Mouse (Mus musculus) midbrain, embryonic 14.5 days (tissue): ENCODE data around the gene Zbtb25. TPM values are rescaled to one million over a fixed set of nuclear protein-coding genes. Genes with fewer than 3 reads are reported as not detected.

Source experiments
- ATAC-seq: fragments of 200-750 bp; cut with Nextera tagmentation; 2 replicates; pipeline ENCODE4 v1.8.0; 2017; ENCODE audit warnings: moderate number of reproducible peaks, moderate library complexity; ENCODE audit not compliant: low FRiP score, low TSS enrichment
- DNase-seq: peaks from one replicate; pipeline ENCODE4 v3.0.0-alpha.2; 2015
- H3K27ac ChIP-seq: fragments of 300-500 bp; sonication (generic); replicated peaks from 2 replicates; pipeline ENCODE4 v1.5.1; 2014; ENCODE audit warnings: mild to moderate bottlenecking, low read depth, low read length, moderate library complexity
- H3K27me3 ChIP-seq: fragments of 300-500 bp; sonication (generic); 2 replicates; pipeline ENCODE4 v1.6.1; 2014; ENCODE audit warnings: low read length, control low read depth, mixed read lengths; ENCODE audit not compliant: control insufficient read depth, insufficient read depth
- H3K36me3 ChIP-seq: fragments of 300-500 bp; sonication (generic); 2 replicates; pipeline ENCODE4 v1.6.1; 2014; ENCODE audit warnings: low read length, control low read depth; ENCODE audit not compliant: control insufficient read depth, insufficient read depth
- H3K4me1 ChIP-seq: fragments of 300-500 bp; sonication (generic); 2 replicates; pipeline ENCODE4 v1.6.1; 2014; ENCODE audit warnings: mild to moderate bottlenecking, antibody characterized with exemption, low read length, control low read depth; ENCODE audit not compliant: control insufficient read depth, insufficient read depth
- H3K4me2 ChIP-seq: fragments of 300-500 bp; sonication (generic); 2 replicates; pipeline ENCODE4 v1.6.1; 2014; ENCODE audit warnings: mild to moderate bottlenecking, low read length, moderate library complexity
- H3K4me3 ChIP-seq: fragments of 300-500 bp; sonication (generic); replicated peaks from 2 replicates; pipeline ENCODE4 v1.5.1; 2014; ENCODE audit warnings: low read depth, low read length
- H3K9ac ChIP-seq: fragments of 300-500 bp; sonication (generic); replicated peaks from 2 replicates; pipeline ENCODE4 v1.6.1; 2014; ENCODE audit warnings: mild to moderate bottlenecking, low read length, moderate library complexity
- H3K9me3 ChIP-seq: fragments of 300-500 bp; sonication (generic); 2 replicates; pipeline ENCODE4 v1.6.1; 2016; ENCODE audit warnings: low read length, control low read depth, mixed read lengths; ENCODE audit not compliant: control insufficient read depth
- WGBS: fragments of 180-500 bp; shearing (Covaris S2); extraction: QIAGEN DNeasy Blood & Tissue Kit; methylation state at CpG from one replicate; pipeline ENCODE4 v1.1.7; 2014; 5-methylcytosine and 5-hydroxymethylcytosine counted together
- polyA plus RNA-seq: library from polyadenylated mRNA; unstranded; fragments of >200 nt; fragmentation: Nextera tagmentation; extraction: Ambion mirVana; gene quantifications from 2 replicates; pipeline ENCODE4 v1.2.1, GENCODE M21; 2014

The Zbtb25 gene
- polyA plus RNA-seq, 1 experiment from 2014 or later = 18.2 TPM

DNA sequence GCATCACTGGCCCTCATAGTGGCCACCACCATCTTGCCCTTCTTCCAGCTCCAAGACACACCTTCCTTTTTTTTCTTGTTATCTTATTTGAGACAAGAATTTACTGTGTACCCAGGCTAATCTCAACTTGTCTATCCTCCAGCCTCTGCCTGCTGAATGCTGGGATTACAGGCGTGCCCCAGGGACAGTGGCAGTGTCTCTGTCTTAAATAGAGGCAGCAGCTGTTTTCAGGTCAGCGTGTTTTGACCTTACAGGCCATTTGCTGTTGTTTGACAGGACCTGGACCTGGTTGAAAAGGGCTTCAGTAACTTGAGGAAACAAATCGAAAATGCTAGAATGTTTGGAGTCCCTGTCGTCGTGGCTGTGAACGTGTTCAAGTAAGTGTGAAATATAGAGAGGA is 58.8 kb downstream of the Zbtb25 start:
- Histone ChIP-seq H3K36me3 (peaks cover 41% of the 10 kb centered on the region), H3K9me3 (no peaks in the 10 kb centered on the region), H3K27ac (no peak overlapping the region), H3K27me3 (no peaks in the 10 kb centered on the region), H3K9ac (no peak overlapping the region), H3K4me1 (peaks cover 5% of the 10 kb centered on the region; the same call in 1 of the 2 replicates), H3K4me3 (no peak overlapping the region), H3K4me2 (no peak overlapping the region)
- DNase-seq = no peak
- WGBS = 83% methylated on average over 6 of the region's 6 CpGs
- no peak for ATAC-seq

DNA sequence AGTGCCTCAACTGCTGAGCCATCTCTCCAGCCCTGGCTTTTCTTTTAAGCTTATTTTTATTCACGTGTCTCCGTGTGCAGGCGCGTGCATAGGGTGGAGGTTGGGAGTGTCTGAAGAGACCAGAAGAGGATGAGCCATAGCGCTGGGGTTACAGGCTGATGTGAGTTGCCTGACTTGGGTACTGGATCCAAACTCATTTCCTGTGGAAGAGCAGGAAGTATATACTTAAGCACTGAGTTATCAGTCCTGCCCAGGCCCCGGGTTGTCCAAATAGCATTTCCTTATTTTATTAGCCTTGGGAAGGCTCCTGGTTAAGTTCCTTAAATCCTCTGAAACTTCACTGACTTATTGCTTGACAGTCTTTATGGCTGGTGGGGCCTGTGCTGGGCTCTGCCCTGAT is 59.4 kb downstream of the Zbtb25 start:
- Histone ChIP-seq H3K27me3 (no peaks in the 10 kb centered on the region), H3K9ac (no peak overlapping the region), H3K4me2 (no peak overlapping the region), H3K4me1 (peaks cover 5% of the 10 kb centered on the region; the same call in 1 of the 2 replicates), H3K36me3 (peaks cover 37% of the 10 kb centered on the region), H3K4me3 (no peak overlapping the region), H3K9me3 (no peaks in the 10 kb centered on the region), H3K27ac (no peak overlapping the region)
- ATAC-seq (no peak), DNase-seq (no peak)
- 92% methylated on average over 6 of the region's 6 CpGs for whole genome bisulfite sequencing

DNA sequence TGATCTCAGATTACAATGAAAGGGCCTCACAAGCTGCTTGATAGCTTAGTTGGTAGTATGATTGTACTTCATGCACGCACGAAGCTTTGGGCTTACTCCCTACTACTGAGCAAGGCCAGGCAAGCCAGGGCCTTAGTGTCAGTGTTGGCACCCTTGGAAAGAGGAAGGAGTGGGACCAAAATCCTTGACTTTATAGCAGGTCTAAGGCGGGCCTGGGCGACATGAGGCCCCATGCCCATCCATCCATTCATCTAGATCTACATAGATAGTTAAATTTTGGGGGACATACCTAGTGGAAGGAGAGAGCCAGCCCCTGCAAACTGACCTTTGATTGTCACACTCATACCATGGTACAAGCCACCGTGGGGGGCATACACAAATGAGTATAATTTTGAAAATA is 61.0 kb downstream of the Zbtb25 start:
- H3K4me3 ChIP-seq = no peak overlapping the region
- peaks cover 5% of the 10 kb centered on the region; the same call in 1 of the 2 replicates for H3K4me1 ChIP-seq
- H3K9me3 ChIP-seq = no peaks in the 10 kb centered on the region
- H3K36me3 ChIP-seq = peaks cover 25% of the 10 kb centered on the region; the same call in 1 of the 2 replicates
- H3K27me3 ChIP-seq = no peaks in the 10 kb centered on the region
- DNase-seq (no peak), ATAC-seq (no peak)
- H3K27ac ChIP-seq = 0 out of 2 replicates have a peak overlapping the region, but pooled peaks have one; percentile 26
- H3K4me2 ChIP-seq = no peak overlapping the region
- no peak overlapping the region for H3K9ac ChIP-seq
- 95% methylated on average over 5 of the region's 5 CpGs for WGBS

DNA sequence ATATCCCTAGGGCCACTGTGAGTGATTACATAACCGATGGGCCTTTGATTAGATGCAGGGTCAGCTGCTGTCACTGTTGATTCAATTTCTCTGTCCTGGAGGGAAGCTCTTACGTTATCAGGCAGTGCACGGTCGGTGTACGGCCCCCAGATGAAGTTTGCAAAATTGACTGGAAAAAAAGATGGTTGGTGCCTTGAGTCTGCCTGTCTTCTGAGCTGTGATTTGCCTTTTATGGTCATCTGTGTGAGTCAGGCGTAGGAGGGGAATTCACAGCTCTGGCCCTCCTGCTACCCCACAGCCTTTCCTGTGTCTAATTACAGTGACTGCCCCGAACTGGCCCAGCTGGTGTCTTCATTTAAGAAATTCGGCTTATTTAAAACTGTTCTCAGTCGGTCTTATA is 61.4 kb downstream of the Zbtb25 start:
- H3K9me3 ChIP-seq = no peaks in the 10 kb centered on the region
- no peak for ATAC-seq
- H3K27ac ChIP-seq = 0 out of 2 replicates have a peak overlapping the region, but pooled peaks have one; percentile 26
- 42% methylated on average over 9 of the region's 9 CpGs for WGBS
- peaks cover 5% of the 10 kb centered on the region; the same call in 1 of the 2 replicates for H3K4me1 ChIP-seq
- peak; percentile 28 for DNase-seq
- H3K4me3 ChIP-seq = no peak overlapping the region
- H3K36me3 ChIP-seq = peaks cover 23% of the 10 kb centered on the region; the same call in 1 of the 2 replicates
- H3K4me2 ChIP-seq = no peak overlapping the region
- no peak overlapping the region for H3K9ac ChIP-seq
- H3K27me3 ChIP-seq = no peaks in the 10 kb centered on the region

DNA sequence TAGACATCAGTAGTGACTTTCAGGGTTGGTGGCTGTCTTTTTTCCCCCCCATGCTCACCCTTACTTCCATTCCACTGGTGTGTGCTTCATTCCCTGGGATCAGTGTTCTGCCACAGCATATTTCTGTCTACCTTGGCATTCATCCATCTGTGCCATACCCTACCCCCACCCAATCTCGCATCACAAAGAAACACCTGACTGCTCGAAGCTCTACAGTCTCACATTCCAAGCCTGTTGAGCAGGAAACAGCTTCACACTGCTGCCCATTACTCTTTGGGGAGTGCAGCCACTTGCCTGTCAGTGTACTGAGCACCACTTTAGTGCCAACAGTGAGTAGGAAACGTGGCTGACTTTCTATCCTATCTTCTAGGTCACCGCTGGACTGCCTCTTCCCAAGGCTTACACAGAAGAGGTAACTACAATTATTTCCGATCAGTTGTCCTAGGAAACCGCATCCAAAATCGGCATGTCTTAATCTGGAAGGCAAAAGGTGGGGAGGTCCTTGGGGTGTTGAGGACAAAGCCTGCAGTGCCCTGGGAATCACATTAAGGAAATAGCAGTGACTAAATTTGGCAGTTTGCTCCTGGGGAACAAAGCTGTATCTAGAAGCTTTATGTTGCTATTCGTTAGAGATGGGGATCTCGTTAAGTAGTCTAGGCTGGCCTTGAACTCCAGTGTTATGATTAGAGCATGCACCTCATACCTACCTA is 62.4 kb downstream of the Zbtb25 start:
- Histone ChIP-seq H3K27ac (no peak overlapping the region), H3K36me3 (peaks cover 23% of the 10 kb centered on the region; the same call in 1 of the 2 replicates), H3K27me3 (no peaks in the 10 kb centered on the region), H3K9ac (no peak overlapping the region), H3K4me3 (no peak overlapping the region), H3K4me1 (peaks cover 5% of the 10 kb centered on the region; the same call in 1 of the 2 replicates), H3K9me3 (no peaks in the 10 kb centered on the region), H3K4me2 (no peak overlapping the region)
- 71% methylated on average over 9 of the region's 9 CpGs for WGBS
- ATAC-seq = no peak
- DNase-seq = no peak

DNA sequence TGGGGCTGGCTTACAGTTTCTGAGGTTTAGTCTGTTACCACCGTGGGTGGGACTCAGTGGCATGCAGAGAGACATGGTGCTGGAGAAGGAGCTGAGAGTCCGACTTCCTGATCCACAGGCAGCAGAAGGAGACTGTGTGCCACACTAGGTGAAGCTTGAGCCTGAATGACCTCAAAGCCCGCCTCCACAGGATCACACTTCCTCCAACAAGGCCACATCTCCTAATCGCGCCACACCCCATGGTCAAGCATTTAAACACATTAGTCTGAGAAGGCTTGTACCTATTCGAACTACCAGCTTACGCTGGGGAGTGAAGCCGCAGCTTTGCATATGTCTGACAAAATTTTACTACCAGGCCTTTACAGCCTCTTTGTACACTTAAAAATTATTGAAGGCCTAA is 64.3 kb downstream of the Zbtb25 start:
- Histone ChIP-seq H3K4me1 (peaks cover 5% of the 10 kb centered on the region; the same call in 1 of the 2 replicates), H3K36me3 (peaks cover 18% of the 10 kb centered on the region), H3K27me3 (no peaks in the 10 kb centered on the region), H3K9me3 (no peaks in the 10 kb centered on the region), H3K27ac (no peak overlapping the region), H3K4me2 (no peak overlapping the region), H3K9ac (no peak overlapping the region), H3K4me3 (no peak overlapping the region)
- DNase-seq = no peak
- no peak for ATAC-seq
- WGBS = 94% methylated on average over 8 of the region's 8 CpGs

DNA sequence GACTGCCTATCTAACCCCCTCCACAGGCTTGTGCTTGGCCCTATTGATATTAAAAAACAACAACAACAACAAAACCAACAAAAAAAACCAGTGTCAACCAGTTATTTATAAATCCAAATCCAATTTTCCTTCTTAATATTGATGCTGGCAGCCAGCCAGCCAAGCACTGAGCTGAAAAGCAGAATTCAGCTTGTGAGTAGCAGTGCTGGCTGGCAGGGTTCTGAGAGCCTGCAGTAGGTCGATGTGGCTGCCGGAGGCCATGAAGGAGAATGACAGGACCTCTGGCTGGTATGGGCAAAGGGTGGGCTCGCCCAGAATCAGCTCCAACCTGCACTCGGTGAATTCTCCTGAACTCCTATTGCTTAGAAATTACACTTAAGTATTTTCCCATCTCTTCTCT is 65.2 kb downstream of the Zbtb25 start:
- H3K4me2 ChIP-seq = no peak overlapping the region
- H3K9ac ChIP-seq = no peak overlapping the region
- H3K9me3 ChIP-seq = no peaks in the 10 kb centered on the region
- H3K27me3 ChIP-seq = no peaks in the 10 kb centered on the region
- peaks cover 5% of the 10 kb centered on the region; the same call in 1 of the 2 replicates for H3K4me1 ChIP-seq
- DNase-seq (peak; percentile 65), ATAC-seq (no peak)
- 63% methylated on average over 4 of the region's 4 CpGs for whole genome bisulfite sequencing
- H3K27ac ChIP-seq = no peak overlapping the region
- no peak overlapping the region for H3K4me3 ChIP-seq
- peaks cover 20% of the 10 kb centered on the region for H3K36me3 ChIP-seq

DNA sequence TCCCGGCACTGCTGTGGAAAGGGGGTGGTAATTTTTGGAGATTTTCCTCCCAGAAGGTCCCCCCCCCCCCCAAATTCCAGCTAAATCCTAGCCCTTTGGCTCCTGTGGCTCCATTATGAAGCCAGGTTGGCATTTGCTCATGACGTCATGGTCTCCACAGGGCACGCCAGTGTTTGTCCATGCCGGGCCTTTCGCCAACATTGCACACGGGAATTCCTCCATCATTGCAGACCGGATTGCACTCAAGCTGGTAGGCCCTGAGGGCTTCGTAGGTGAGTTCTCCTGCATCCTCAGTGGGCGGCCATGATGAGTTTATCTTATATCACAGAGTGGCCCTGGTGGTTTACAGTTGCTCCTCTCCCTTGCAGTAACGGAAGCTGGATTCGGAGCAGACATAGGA is 65.9 kb downstream of the Zbtb25 start:
- DNase-seq = no peak
- 90% methylated on average over 11 of the region's 11 CpGs for WGBS
- Histone ChIP-seq H3K4me1 (peaks cover 5% of the 10 kb centered on the region; the same call in 1 of the 2 replicates), H3K9ac (no peak overlapping the region), H3K4me2 (no peak overlapping the region), H3K36me3 (peaks cover 26% of the 10 kb centered on the region), H3K27me3 (no peaks in the 10 kb centered on the region), H3K9me3 (no peaks in the 10 kb centered on the region), H3K27ac (no peak overlapping the region), H3K4me3 (no peak overlapping the region)
- no peak for ATAC-seq

DNA sequence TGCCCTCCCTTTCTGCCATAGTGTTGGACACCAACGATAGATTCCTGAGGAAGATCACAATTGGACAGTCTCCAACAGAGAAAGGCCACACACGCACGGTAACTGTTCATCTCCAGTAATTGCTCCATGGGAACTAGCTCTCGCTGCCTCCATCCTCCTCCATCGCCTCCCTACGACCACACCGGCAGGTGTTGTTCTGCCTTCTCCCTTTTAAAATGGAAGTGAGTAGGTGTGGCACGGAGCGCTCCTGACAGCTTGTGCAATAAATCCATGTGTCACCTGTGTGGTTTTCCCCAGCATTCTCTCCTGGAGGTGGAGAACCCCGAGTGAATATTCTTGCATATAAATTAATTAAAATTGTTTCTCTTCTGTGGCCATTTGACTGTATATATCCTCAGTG is 69.0 kb downstream of the Zbtb25 start:
- Histone ChIP-seq H3K9ac (no peak overlapping the region), H3K9me3 (no peaks in the 10 kb centered on the region), H3K36me3 (peaks cover 26% of the 10 kb centered on the region), H3K4me2 (no peak overlapping the region), H3K27ac (no peak overlapping the region), H3K4me1 (no peaks in the 10 kb centered on the region), H3K27me3 (no peaks in the 10 kb centered on the region), H3K4me3 (no peak overlapping the region)
- DNase-seq (no peak), ATAC-seq (no peak)
- WGBS = 92% methylated on average over 10 of the region's 10 CpGs
